Mouse (Mus musculus) small intestine, adult 2 months (tissue): ENCODE results near the gene Sgms1.

Source experiments
- CTCF ChIP-seq: fragments of 200-500 bp; IDR thresholded peaks from 2 replicates; pipeline ENCODE4 v1.5.1; 2012; ENCODE audit warnings: low read depth, mild to moderate bottlenecking, control low read depth, inconsistent platforms, low read length, moderate library complexity, mixed read lengths; ENCODE audit not compliant: insufficient replicate concordance, insufficient read length; ENCODE audit errors: extremely low read depth
- POLR2A ChIP-seq: fragments of 200-500 bp; IDR thresholded peaks from 2 replicates; pipeline ENCODE4 v1.6.1; 2012; ENCODE audit warnings: low read depth, mild to moderate bottlenecking, control low read depth, inconsistent platforms, low read length, moderate library complexity

- TF ChIP-seq CTCF = no peak
- TF ChIP-seq POLR2A = no peak
Measured at GRCm38 (mm10) chr19:32220991-32221390, 168.5 kb downstream of the Sgms1 start.
